Mouse (Mus musculus) heart, postnatal 25 days (tissue): Measurements from ENCODE around the gene Crat. TPM values are rescaled to one million over a fixed set of nuclear protein-coding genes. Genes with fewer than 3 reads are reported as not detected.

Source experiments
- DNase-seq: peaks from one replicate; pipeline ENCODE4 v3.0.0; 2022; ENCODE audit warnings: low spot score
- intact Hi-C: fragments of 180-260 bp; cut with DNase I; formaldehyde crosslinking; loops from one replicate; pipeline ENCODE4 v1.15.1; 2025
- total RNA-seq, 2 experiments: library from RNA; stranded (reverse); gene quantifications; 2 replicates each; pipeline ENCODE4 v1.2.3; 2021

Gene Crat
- total RNA-seq, 2 experiments from 2014 or later = 433 to 486 TPM

DNA sequence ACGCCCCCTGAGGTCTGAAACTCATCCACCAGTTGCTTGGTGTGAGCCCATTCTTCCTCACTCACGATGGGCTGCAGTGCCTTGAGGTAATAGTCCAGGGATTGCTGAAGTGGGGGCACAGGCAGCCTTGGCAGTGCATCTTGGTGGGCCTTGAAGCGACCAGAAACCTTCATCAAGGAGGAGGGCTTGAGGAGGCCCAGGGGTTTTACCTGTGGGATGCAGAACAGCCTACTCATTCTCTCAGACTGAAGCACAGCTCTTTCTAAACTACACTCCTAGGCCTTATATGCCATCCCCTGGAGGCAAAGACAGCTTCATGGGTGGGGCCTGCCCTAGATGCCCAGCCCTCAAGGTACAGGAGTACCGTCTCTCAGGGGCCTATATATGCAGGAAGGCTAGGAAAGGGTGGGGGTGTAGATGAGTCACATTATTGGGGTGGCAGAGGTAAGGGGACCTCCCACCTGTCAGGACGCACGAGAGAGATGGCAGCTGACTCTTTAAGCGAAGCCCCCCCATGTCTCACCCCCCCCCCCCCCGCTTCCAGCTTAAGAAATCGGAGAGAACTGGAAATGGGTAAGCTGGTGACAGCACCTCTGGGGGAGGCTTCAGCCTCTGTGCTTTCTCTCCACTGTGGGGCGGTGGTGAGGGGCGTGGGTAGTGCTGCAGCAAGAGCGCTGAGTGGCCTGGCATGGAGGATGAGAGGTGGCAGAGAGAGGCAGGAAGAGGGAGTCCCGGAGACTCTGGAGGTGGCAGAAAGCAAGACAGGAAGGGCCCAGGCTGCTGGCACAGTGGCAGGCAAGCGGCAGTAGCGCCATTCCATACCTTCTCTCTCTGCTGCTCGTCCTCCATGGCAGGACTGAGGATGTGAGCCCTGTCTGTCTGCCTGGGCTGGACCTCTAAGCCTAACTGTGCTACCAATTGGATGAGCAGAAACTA, 2.3 kb downstream of the Crat start:
- intact Hi-C loops = no loop called here
- no peak for DNase-seq

DNA sequence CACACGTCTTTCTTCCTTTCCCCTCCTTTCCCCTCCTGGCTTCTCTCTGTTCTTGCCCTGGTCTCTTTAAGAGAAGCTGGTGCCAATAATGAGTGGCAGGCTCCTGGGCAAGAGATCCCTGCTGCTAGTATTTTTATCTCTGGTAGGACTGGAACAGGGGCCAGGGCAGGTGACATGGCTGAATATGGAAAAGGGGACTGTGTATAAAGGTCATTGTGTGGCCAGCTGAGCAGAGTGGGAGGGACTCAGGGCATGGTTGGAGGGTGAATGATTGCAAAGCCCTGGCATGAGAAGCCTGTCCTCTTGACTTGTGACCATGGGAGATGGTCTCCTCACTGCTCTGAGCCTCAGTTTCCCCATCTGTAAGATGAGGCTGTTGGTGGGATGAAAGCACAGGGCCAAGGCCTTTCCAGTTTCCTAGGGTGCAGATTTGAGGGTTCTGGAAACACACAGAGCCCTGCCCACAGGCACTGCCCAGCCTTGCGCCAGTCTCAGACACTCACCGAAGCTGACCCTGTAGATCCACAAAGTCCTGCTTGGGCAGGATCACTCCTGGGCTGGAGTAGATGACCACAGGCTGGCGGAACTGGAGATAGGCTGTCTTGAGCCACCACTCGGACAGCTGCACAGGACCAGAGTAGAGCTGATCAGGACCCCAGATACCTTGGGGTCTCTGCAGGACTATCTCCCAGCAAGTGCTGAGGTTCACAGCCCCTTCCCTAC, 6.0 kb downstream of the Crat start:
- intact Hi-C loops = no loop called here
- DNase-seq = no peak

GRCm38 (mm10) chr2:30408452-30409100, 7.0 kb downstream of the Crat start:
- DNase-seq = no peak
- intact Hi-C loops = no loop called here

- DNase-seq = no peak
- intact Hi-C loops = no loop called here
Measured at GRCm38 (mm10) chr2:30407778-30408177, 7.8 kb downstream of the Crat start.

GRCm38 (mm10) chr2:30407221-30407620, 8.4 kb downstream of the Crat start:
- DNase-seq = no peak
- intact Hi-C loops = no loop called here

GRCm38 (mm10) chr2:30403870-30404269, 11.7 kb downstream of the Crat start:
- intact Hi-C loops = no loop called here
- no peak for DNase-seq

GRCm38 (mm10) chr2:30402843-30403242, 12.8 kb downstream of the Crat start:
- intact Hi-C loops = no loop called here
- no peak for DNase-seq

DNA sequence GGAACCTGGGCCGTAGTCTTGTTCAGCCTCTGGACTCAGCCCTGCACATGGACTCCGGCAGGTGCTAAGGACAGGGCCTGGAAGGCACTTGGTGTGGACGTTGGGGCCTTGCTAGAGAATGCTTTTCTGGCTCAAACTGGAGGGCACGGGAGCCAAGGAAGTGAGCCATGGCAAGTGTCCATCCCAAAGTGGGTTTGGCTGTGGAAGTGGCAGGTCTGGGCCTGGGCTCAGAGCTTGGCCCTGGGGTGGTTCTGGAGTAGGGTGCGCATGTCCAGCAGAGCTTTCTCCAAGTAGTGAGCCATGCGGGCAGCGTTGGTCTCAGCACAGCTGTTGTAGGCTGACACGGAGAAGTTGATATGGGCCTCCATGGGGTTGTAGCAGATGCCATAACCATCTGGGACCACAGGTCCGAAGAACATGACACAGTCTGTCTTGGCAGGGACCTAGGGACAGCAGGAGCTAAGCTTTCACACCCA, 13.2 kb downstream of the Crat start:
- intact Hi-C loops = no loop called here
- DNase-seq = no peak

GRCm38 (mm10) chr2:30401581-30401980, 14.0 kb downstream of the Crat start:
- intact Hi-C loops = no loop called here
- DNase-seq = no peak

DNA sequence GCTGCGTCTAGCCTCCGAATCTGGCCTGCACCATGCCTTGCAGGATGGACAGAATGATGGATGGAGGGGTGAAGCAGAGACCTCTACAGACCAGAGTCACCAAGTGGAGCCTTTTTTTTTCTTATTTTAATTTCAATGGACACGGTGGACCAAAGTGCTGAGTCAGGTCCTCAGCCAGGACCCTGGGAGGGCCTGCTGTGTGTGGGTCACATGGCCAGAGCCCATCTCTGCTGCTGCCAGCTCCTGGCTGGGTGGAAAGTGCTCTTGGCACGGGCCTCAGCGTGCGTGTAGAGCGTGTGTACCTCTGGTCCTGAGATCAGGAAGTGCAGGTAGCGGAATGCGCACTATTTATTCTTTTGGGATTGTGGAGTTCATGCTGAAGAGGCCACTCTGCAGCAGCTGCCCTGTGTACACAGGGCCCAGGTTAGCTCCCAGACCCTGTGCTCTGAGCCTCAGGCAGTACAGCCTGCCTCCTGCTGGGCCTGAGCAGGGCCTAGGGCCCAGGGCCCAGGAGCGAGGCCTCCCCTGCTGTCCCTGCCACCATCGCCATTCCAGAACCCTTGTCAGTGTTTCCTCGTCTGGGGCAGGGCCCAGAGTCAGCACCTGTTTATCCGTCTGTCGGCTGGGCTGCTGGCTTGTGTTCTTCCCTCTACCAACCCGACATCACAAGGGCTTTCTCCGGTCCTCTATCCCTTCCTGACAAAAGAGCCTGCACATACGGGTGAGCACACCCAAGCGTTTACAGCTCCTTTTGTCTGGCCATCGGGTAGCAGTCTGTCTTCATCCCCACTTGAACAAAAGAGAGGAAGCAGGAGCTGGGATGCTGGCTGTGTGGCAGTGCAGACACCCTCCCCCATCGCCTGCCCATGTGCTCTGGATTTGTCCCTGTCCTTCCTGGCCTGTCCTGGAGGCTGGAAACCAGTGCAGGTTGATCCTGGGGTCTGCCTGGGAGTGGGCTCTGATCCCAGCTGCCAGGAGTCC, 16.1 kb downstream of the Crat start:
- no peak for DNase-seq
- intact Hi-C loops = no loop called here

DNA sequence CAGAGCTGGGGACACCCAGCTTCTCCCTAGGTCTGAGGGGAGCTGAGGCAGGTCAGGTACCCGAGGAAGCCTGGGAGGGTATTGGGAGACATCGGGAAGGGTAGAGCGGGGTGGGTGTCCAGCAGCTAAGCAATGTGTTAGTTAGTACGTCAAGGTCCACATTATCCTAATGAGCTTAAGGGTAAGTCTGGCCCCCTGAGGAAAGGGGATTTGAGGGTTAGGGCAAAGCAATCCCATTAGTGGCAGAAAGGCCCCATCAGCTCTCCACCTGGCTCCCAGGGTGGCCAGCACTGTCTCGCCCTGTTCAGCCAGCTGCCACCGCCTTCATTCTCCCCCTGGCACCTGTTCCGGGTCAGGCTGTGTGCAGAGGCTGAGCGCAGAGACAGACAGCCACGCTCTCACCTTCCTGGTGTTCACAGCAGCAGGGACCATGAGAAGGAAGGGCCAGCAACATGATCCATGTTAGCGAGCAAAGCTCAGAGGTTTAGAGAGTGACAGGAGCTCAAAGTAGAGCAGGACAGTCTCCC, 17.6 kb downstream of the Crat start:
- intact Hi-C loops = loop anchor here (2.0 kb wide), 1 partner anchor 17 kb away; the partner anchor contains the start of gene Crat
- no peak for DNase-seq

GRCm38 (mm10) chr2:30396246-30396645, 19.4 kb downstream of the Crat start:
- intact Hi-C loops = loop anchor here (2.0 kb wide), 1 partner anchor 19 kb away; the partner anchor contains the start of gene Crat
- no peak for DNase-seq

GRCm38 (mm10) chr2:30395757-30396156, 19.9 kb downstream of the Crat start:
- intact Hi-C loops = loop anchor here (2.0 kb wide), 1 partner anchor 19 kb away; the partner anchor contains the start of gene Crat
- DNase-seq = no peak

DNA sequence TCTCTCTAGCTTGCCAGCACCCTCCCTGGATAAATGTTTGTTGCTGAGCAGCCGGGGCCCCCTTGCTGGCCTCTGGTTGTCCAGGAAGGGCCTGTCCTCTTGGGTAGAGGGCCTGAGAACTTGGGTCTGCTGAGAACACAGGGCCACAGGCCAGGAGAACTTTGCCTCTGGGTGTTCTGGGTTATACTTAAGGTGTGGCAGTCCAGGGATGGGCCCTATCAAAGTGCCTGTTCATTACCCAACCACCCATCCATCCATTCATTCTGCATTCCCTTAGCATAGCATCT, 22.3 kb downstream of the Crat start:
- no peak for DNase-seq
- intact Hi-C loops = no loop called here

DNA sequence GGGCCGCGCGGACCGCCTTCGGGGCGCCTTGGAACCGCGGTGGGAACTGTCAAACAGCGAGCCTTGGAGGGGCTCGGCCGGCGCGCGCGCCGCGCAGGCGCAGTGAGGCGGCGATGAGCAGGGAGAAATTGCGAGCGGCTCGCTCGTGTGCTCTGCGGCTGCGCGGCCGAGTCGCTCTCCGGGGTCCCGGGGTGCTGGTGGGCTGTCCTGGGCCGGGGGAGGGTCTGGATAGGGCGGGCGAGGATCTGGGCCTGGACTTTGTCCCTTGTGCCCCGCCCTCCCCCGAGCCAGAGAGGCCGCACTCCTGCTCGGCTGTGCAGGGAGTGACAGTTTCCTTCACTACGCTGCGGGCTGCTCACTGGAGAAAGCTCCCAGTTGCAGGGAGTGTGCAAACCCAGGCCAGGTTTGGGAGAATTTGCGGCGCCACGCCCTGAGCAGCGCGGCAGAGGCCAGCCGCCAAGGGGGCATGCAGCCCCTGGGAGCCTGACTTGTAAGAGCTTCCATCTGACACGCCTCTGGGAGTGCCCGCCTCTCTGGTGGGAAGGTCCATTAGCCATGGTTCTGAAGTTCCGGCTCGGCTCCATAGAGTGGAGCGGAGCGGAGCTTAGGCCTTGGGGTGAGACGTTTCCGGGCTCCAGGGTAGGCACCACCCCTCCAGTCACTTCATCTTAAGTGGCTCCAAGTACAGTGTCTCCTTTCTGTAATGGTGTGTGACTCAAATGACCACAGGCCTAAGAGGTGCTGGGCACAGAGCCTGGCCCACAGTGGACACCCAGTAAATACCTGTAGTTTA, 22.8 kb downstream of the Crat start:
- peak; percentile 70 for DNase-seq
- intact Hi-C loops = no loop called here

DNA sequence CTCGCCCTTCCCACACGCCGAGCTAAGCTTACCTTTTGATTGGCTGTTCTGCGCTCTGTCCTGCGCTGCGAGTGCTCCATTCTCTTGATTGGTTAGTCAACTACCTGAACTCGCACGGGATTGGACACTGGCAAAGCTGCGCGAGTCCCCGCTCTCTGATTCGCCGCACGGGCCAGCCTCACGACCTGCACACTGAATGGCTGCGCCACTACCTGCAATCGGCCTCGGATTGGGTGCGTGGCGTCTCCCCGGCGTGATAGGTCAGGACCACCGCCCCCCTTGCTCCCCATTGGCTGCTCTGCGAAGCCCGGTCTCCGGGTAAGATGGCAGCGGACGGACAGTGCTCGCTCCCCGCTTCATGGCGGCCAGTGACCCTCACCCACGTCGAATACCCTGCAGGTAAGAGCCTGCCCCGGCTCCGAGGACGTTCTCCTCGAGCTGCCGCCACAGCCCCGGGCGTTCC, 23.5 kb downstream of the Crat start, which contains the start of gene Dolpp1:
Gene Dolpp1 (plus strand): TSS at position 141 of the 463 bp plus-strand sequence.
- intact Hi-C loops = no loop called here
- DNase-seq = peak; percentile 96

DNA sequence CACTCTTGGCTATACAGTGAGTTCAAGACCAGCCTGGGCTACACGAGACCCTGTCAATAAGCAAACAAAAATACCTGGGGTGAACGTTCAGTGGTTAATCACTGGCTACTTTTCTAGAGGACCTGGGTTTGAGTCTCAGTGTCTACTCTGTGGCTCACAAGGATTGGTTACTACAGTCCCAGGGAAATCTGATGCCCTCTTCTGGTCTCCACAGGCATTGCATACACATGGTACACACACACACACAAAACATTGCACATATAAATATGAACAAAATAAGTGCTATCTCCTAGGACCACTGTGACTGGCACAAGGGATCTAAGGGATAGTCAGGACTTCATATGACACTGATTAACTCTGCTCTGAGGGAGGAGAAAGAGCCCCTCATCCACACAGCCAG, 26.6 kb downstream of the Crat start:
- intact Hi-C loops = no loop called here
- DNase-seq = no peak

- no peak for DNase-seq
- intact Hi-C loops = no loop called here
Measured at GRCm38 (mm10) chr2:30386913-30387312, 28.7 kb downstream of the Crat start.
